Mouse (Mus musculus): ENCODE measurements at regions not wholly inside any gene's neighbourhood (a gene's known extent, or its start where the extent isn't known, plus 50 kb on each side); places are given as distances from the start of the nearest gene placed in this dataset.

- peak; percentile 63 for DNase-seq
- H3K27ac ChIP-seq: no peak overlapping the region
- no peak for TF ChIP-seq CTCF (IDR thresholded peaks at IDR 0.05)
- no peak overlapping the region for H3K4me3 ChIP-seq
- intact Hi-C loops (cut with DNase I): no loop called here
These were observed 185.5 kb downstream of the Clic5 start for GRCm38 (mm10) chr17:44373744-44374456.

GRCm38 (mm10) chr17:44378391-44378790, 190.0 kb downstream of the Clic5 start:
- DNase-seq: no peak
- Histone ChIP-seq H3K27ac (no peak overlapping the region), H3K4me3 (no peak overlapping the region)
- intact Hi-C loops (cut with DNase I): no loop called here
- TF ChIP-seq CTCF (IDR thresholded peaks at IDR 0.05): no peak

GRCm38 (mm10) chr17:44388916-44389315, 200.5 kb downstream of the Clic5 start:
- intact Hi-C loops (cut with DNase I): no loop called here
- Histone ChIP-seq H3K27ac (no peak overlapping the region), H3K4me3 (no peak overlapping the region)
- DNase-seq: no peak
- TF ChIP-seq CTCF (IDR thresholded peaks at IDR 0.05): no peak

- no peak overlapping the region for H3K27ac ChIP-seq
- no peak for DNase-seq
- no peak for TF ChIP-seq CTCF (IDR thresholded peaks at IDR 0.05)
- H3K4me3 ChIP-seq: no peak overlapping the region
- intact Hi-C loops (cut with DNase I): no loop called here
These were observed 209.4 kb downstream of the Clic5 start for GRCm38 (mm10) chr17:44397829-44398228.

- Histone ChIP-seq H3K27ac (no peak overlapping the region), H3K4me3 (no peak overlapping the region)
- intact Hi-C loops (cut with DNase I): no loop called here
- no peak for DNase-seq
- TF ChIP-seq CTCF (IDR thresholded peaks at IDR 0.05): no peak
These were observed 209.8 kb downstream of the Clic5 start for GRCm38 (mm10) chr17:44398231-44398630.

- intact Hi-C loops (cut with DNase I): no loop called here
- Histone ChIP-seq H3K4me3 (no peak overlapping the region), H3K27ac (no peak overlapping the region)
- no peak for DNase-seq
- TF ChIP-seq CTCF (IDR thresholded peaks at IDR 0.05): no peak
These were observed 216.5 kb downstream of the Clic5 start for GRCm38 (mm10) chr17:44404923-44405322.

- no peak for DNase-seq
- intact Hi-C loops (cut with DNase I): no loop called here
- no peak for TF ChIP-seq CTCF (IDR thresholded peaks at IDR 0.05)
- no peak overlapping the region for H3K4me3 ChIP-seq
- no peak overlapping the region for H3K27ac ChIP-seq
These were observed 222.6 kb downstream of the Clic5 start for GRCm38 (mm10) chr17:44410961-44411360.

GRCm38 (mm10) chr17:44418676-44419404, 230.5 kb downstream of the Clic5 start:
- Histone ChIP-seq H3K27ac (peak overlapping the region; percentile 28), H3K4me3 (no peak overlapping the region)
- peak; percentile 31 for DNase-seq
- no peak for TF ChIP-seq CTCF (IDR thresholded peaks at IDR 0.05)
- intact Hi-C loops (cut with DNase I): no loop called here

GRCm38 (mm10) chr17:44419405-44419729, 231.0 kb downstream of the Clic5 start:
- no peak for TF ChIP-seq CTCF (IDR thresholded peaks at IDR 0.05)
- intact Hi-C loops (cut with DNase I): no loop called here
- no peak for DNase-seq
- no peak overlapping the region for H3K4me3 ChIP-seq
- H3K27ac ChIP-seq: peak overlapping the region; percentile 28

GRCm38 (mm10) chr17:44420098-44421070, 232.0 kb downstream of the Clic5 start:
- DNase-seq: no peak
- H3K4me3 ChIP-seq: no peak overlapping the region
- H3K27ac ChIP-seq: peak overlapping the region; percentile 16; the same call in 1 of the 2 replicates
- TF ChIP-seq CTCF (IDR thresholded peaks at IDR 0.05): no peak
- intact Hi-C loops (cut with DNase I): no loop called here

- intact Hi-C loops (cut with DNase I): no loop called here
- Histone ChIP-seq H3K27ac (no peak overlapping the region), H3K4me3 (no peak overlapping the region)
- DNase-seq: no peak
- no peak for TF ChIP-seq CTCF (IDR thresholded peaks at IDR 0.05)
These were observed 233.8 kb downstream of the Clic5 start for GRCm38 (mm10) chr17:44422161-44422560.

- no peak overlapping the region for H3K4me3 ChIP-seq
- no peak overlapping the region for H3K27ac ChIP-seq
- TF ChIP-seq CTCF (IDR thresholded peaks at IDR 0.05): no peak
- no peak for DNase-seq
- intact Hi-C loops (cut with DNase I): no loop called here
These were observed 234.5 kb downstream of the Clic5 start for GRCm38 (mm10) chr17:44422865-44423264.

Data from gastrocnemius, adult 2 months (tissue).